Mouse (Mus musculus): Measurements from ENCODE around the gene Ptprd. TPM values are rescaled to one million over a fixed set of nuclear protein-coding genes. Genes with fewer than 3 reads are reported as not detected.

Ptprd gene
- total RNA-seq, 1 experiment, result 1.3 TPM

DNA sequence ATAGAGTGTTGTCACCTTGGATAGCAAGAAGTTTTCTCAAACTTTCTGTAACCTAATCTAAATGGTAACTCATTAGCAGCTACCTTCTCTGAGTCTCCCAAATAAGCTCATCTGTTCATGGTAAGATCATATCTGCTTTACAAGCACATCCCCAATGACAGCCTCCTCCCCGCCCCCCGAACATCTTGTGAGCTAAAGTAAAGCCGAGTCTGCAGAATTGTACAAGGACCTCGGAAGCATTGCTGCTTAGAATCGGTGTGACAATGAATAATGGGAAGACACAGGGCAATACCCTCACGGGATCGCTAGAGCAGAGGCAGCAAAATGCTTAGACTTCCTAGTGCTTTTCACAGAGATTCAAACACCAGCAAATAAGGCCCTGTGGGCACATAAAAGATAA is 571.7 kb downstream of the Ptprd start:
- no peak overlapping the region for H3K27ac ChIP-seq (ENCODE audit: insufficient read depth, low read depth, low read length, poor library complexity, severe bottlenecking)
- H3K9ac ChIP-seq (ENCODE audit: insufficient read depth, low read depth, low read length, poor library complexity, severe bottlenecking), result no peak overlapping the region
- H3K36me3 ChIP-seq (ENCODE audit: control insufficient read depth, insufficient read depth, low read length, poor library complexity, severe bottlenecking), result no peaks in the 10 kb centered on the region
- no peaks in the 10 kb centered on the region for H3K9me3 ChIP-seq (ENCODE audit: control insufficient read depth, insufficient read depth, low read depth, low read length)
- no peak for TF ChIP-seq HCFC1 (IDR thresholded peaks at IDR 0.05; ENCODE audit: borderline replicate concordance, insufficient read depth, low read length)
- TF ChIP-seq MAFK (IDR thresholded peaks at IDR 0.05; ENCODE audit: insufficient read depth, low read depth, low read length), result no peak
- TF ChIP-seq CHD2 (IDR thresholded peaks at IDR 0.05; ENCODE audit: low read depth, low read length), result no peak
- TF ChIP-seq ZC3H11A (IDR thresholded peaks at IDR 0.05; ENCODE audit: borderline replicate concordance, low read depth, low read length), result no peak
- no peak for TF ChIP-seq ZNF384 (IDR thresholded peaks at IDR 0.05; ENCODE audit: low read depth, low read length)
- DNase-seq (ENCODE audit: low read depth, low spot score), result no peak
- H3K4me3 ChIP-seq (ENCODE audit: insufficient read depth in 1 of 2, low read depth in 1 of 2, low read length in 2 of 2, poor library complexity in 1 of 2, severe bottlenecking in 1 of 2), result no peak overlapping the region
- no peaks in the 10 kb centered on the region for H3K4me1 ChIP-seq (ENCODE audit: control insufficient read depth in 2 of 2, insufficient read depth in 2 of 2, low read length in 2 of 2, poor library complexity in 1 of 2)
- in situ Hi-C loops (cut with MboI; ENCODE audit: low sequenced_read_pairs in 2 of 2, unreplicated experiment in 2 of 2), result no loop called here

DNA sequence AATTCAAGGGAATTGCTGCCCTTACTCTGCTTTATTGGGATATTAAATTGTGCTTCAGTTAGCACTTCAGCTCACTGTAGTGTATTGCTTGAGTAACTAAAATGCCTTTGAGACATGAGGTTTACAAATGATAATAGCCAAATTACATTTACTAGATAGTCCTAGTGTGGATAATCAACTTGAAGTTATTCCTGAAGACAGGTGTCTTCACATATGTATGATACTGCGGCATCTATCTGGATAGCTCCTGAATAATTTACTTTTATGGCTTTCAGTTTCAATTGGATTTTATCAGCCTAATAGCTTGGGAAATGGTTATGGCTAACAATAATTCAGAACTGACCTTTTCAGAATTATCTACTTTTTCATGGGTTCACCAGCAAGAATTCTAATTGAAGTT is 598.6 kb downstream of the Ptprd start:
- no peaks in the 10 kb centered on the region for H3K9me3 ChIP-seq (ENCODE audit: control insufficient read depth, insufficient read depth, low read depth, low read length)
- H3K9ac ChIP-seq (ENCODE audit: insufficient read depth, low read depth, low read length, poor library complexity, severe bottlenecking), result no peak overlapping the region
- no peak overlapping the region for H3K27ac ChIP-seq (ENCODE audit: insufficient read depth, low read depth, low read length, poor library complexity, severe bottlenecking)
- no peak overlapping the region for H3K4me3 ChIP-seq (ENCODE audit: insufficient read depth in 1 of 2, low read depth in 1 of 2, low read length in 2 of 2, poor library complexity in 1 of 2, severe bottlenecking in 1 of 2)
- no peaks in the 10 kb centered on the region for H3K36me3 ChIP-seq (ENCODE audit: control insufficient read depth, insufficient read depth, low read length, poor library complexity, severe bottlenecking)
- TF ChIP-seq CHD2 (IDR thresholded peaks at IDR 0.05; ENCODE audit: low read depth, low read length), result no peak
- no peak for TF ChIP-seq ZNF384 (IDR thresholded peaks at IDR 0.05; ENCODE audit: low read depth, low read length)
- no peak for TF ChIP-seq MAFK (IDR thresholded peaks at IDR 0.05; ENCODE audit: insufficient read depth, low read depth, low read length)
- TF ChIP-seq ZC3H11A (IDR thresholded peaks at IDR 0.05; ENCODE audit: borderline replicate concordance, low read depth, low read length), result no peak
- TF ChIP-seq HCFC1 (IDR thresholded peaks at IDR 0.05; ENCODE audit: borderline replicate concordance, insufficient read depth, low read length), result no peak
- in situ Hi-C loops (cut with MboI; ENCODE audit: low sequenced_read_pairs in 2 of 2, unreplicated experiment in 2 of 2), result no loop called here
- no peak for DNase-seq (ENCODE audit: low read depth, low spot score)
- no peaks in the 10 kb centered on the region for H3K4me1 ChIP-seq (ENCODE audit: control insufficient read depth in 2 of 2, insufficient read depth in 2 of 2, low read length in 2 of 2, poor library complexity in 1 of 2)

DNA sequence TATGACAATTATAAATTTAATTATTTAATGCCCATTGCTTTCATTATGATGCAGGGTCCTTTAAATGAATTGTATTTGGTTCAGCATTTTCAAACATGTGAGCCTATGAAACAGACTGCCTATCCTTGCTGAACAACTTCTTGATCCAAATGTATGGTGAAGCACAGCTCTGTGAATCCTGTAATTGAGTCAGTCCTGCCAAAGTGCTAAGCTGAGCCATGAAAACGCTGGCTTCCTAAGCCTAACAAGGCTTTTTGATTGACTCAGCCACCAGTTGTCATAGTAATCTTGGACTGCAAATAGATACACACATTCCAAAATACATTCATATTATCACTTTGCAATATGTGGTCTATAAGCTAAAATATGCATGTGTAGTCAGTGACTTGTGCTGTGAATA is 625.1 kb downstream of the Ptprd start:
- Histone ChIP-seq H3K9me3 (ENCODE audit: control insufficient read depth, insufficient read depth, low read depth, low read length) (no peaks in the 10 kb centered on the region), H3K4me1 (ENCODE audit: control insufficient read depth in 2 of 2, insufficient read depth in 2 of 2, low read length in 2 of 2, poor library complexity in 1 of 2) (no peaks in the 10 kb centered on the region), H3K27ac (ENCODE audit: insufficient read depth, low read depth, low read length, poor library complexity, severe bottlenecking) (no peak overlapping the region), H3K4me3 (ENCODE audit: insufficient read depth in 1 of 2, low read depth in 1 of 2, low read length in 2 of 2, poor library complexity in 1 of 2, severe bottlenecking in 1 of 2) (no peak overlapping the region), H3K9ac (ENCODE audit: insufficient read depth, low read depth, low read length, poor library complexity, severe bottlenecking) (no peak overlapping the region), H3K36me3 (ENCODE audit: control insufficient read depth, insufficient read depth, low read length, poor library complexity, severe bottlenecking) (no peaks in the 10 kb centered on the region)
- in situ Hi-C loops (cut with MboI; ENCODE audit: low sequenced_read_pairs in 2 of 2, unreplicated experiment in 2 of 2), result no loop called here
- no peak for DNase-seq (ENCODE audit: low read depth, low spot score)
- TF ChIP-seq ZC3H11A (IDR thresholded peaks at IDR 0.05; ENCODE audit: borderline replicate concordance, low read depth, low read length) (no peak), CHD2 (IDR thresholded peaks at IDR 0.05; ENCODE audit: low read depth, low read length) (no peak), HCFC1 (IDR thresholded peaks at IDR 0.05; ENCODE audit: borderline replicate concordance, insufficient read depth, low read length) (no peak), MAFK (IDR thresholded peaks at IDR 0.05; ENCODE audit: insufficient read depth, low read depth, low read length) (no peak), ZNF384 (IDR thresholded peaks at IDR 0.05; ENCODE audit: low read depth, low read length) (no peak)

DNA sequence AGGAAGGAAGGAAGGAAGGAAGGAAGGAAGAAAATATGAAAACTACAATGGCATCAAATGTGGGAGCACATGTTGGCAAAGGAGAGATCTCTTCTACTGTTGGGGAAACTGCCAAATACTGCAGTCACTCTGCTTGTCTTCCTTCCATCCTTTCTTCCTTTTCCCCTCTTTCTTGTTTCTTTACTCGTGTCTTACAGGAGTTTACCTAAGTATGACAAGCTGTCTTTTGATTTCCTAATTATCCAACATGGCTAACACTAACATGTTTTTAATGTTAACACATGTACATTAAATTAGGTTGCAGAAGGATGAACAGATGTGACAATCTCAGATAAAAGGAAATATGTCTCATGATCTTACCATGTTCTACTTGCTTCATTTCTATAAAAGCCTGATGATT is 625.5 kb downstream of the Ptprd start:
- Histone ChIP-seq H3K27ac (ENCODE audit: insufficient read depth, low read depth, low read length, poor library complexity, severe bottlenecking) (no peak overlapping the region), H3K9me3 (ENCODE audit: control insufficient read depth, insufficient read depth, low read depth, low read length) (no peaks in the 10 kb centered on the region), H3K36me3 (ENCODE audit: control insufficient read depth, insufficient read depth, low read length, poor library complexity, severe bottlenecking) (no peaks in the 10 kb centered on the region), H3K4me3 (ENCODE audit: insufficient read depth in 1 of 2, low read depth in 1 of 2, low read length in 2 of 2, poor library complexity in 1 of 2, severe bottlenecking in 1 of 2) (no peak overlapping the region), H3K4me1 (ENCODE audit: control insufficient read depth in 2 of 2, insufficient read depth in 2 of 2, low read length in 2 of 2, poor library complexity in 1 of 2) (no peaks in the 10 kb centered on the region), H3K9ac (ENCODE audit: insufficient read depth, low read depth, low read length, poor library complexity, severe bottlenecking) (no peak overlapping the region)
- TF ChIP-seq CHD2 (IDR thresholded peaks at IDR 0.05; ENCODE audit: low read depth, low read length), result no peak
- no peak for TF ChIP-seq MAFK (IDR thresholded peaks at IDR 0.05; ENCODE audit: insufficient read depth, low read depth, low read length)
- no peak for TF ChIP-seq ZNF384 (IDR thresholded peaks at IDR 0.05; ENCODE audit: low read depth, low read length)
- TF ChIP-seq HCFC1 (IDR thresholded peaks at IDR 0.05; ENCODE audit: borderline replicate concordance, insufficient read depth, low read length), result no peak
- TF ChIP-seq ZC3H11A (IDR thresholded peaks at IDR 0.05; ENCODE audit: borderline replicate concordance, low read depth, low read length), result no peak
- DNase-seq (ENCODE audit: low read depth, low spot score), result no peak
- in situ Hi-C loops (cut with MboI; ENCODE audit: low sequenced_read_pairs in 2 of 2, unreplicated experiment in 2 of 2), result no loop called here
